Mouse (Mus musculus) C2C12 (cell line): Measurements from ENCODE around the gene Adi1. TPM values are rescaled to one million over a fixed set of nuclear protein-coding genes. Genes with fewer than 3 reads are reported as not detected.

Experiments used
- H3K27me3 ChIP-seq: one replicate; pipeline ENCODE4 v1.6.1; 2011; ENCODE audit not compliant: control insufficient read depth, insufficient read depth, insufficient read length
- H3K36me3 ChIP-seq: one replicate; pipeline ENCODE4 v1.6.1; 2011; ENCODE audit not compliant: control insufficient read depth, insufficient read depth
- H3K4me3 ChIP-seq: one replicate; pipeline ENCODE4 v1.5.1; 2011; ENCODE audit warnings: mild to moderate bottlenecking, control low read depth; ENCODE audit not compliant: poor library complexity, insufficient read depth, severe bottlenecking
- H3K79me2 ChIP-seq: one replicate; pipeline ENCODE4 v1.6.1; 2011; ENCODE audit not compliant: control insufficient read depth, insufficient read depth
- H3K79me3 ChIP-seq: one replicate; pipeline ENCODE4 v1.6.1; 2011; ENCODE audit warnings: low read depth, control low read depth
- H3ac ChIP-seq: one replicate; pipeline ENCODE3; 2011; ENCODE audit warnings: low read depth; ENCODE audit not compliant: control insufficient read depth, insufficient read length
- CEBPB ChIP-seq: IDR thresholded peaks from one replicate; pipeline ENCODE4 v1.6.1; 2011; ENCODE audit warnings: low read depth, mild to moderate bottlenecking, control low read depth, moderate library complexity
- CTCF ChIP-seq: IDR thresholded peaks from one replicate; pipeline ENCODE4 v1.5.1; 2011; ENCODE audit not compliant: control insufficient read depth, insufficient read depth, insufficient read length
- FOSL1 ChIP-seq: IDR thresholded peaks from one replicate; pipeline ENCODE4 v1.8.0; 2011; ENCODE audit warnings: mild to moderate bottlenecking, low read length; ENCODE audit not compliant: poor library complexity, insufficient read depth, severe bottlenecking
- MAX ChIP-seq: IDR thresholded peaks from one replicate; pipeline ENCODE4 v1.6.1; 2011; ENCODE audit warnings: mild to moderate bottlenecking, control low read depth
- MYOD1 ChIP-seq: IDR thresholded peaks from one replicate; pipeline ENCODE4 v1.6.1; 2011; ENCODE audit warnings: low read depth; ENCODE audit not compliant: control insufficient read depth, insufficient read length
- MYOG ChIP-seq: IDR thresholded peaks from one replicate; pipeline ENCODE4 v1.6.1; 2011; ENCODE audit not compliant: control insufficient read depth, insufficient read length; ENCODE audit errors: extremely low read depth
- USF1 ChIP-seq: IDR thresholded peaks from one replicate; pipeline ENCODE4 v1.6.1; 2011; ENCODE audit warnings: low read depth, mild to moderate bottlenecking, control low read depth, moderate library complexity
- microRNA-seq: library from miRNA; unstranded; fragments of <30 nt; microRNA quantifications from one replicate; pipeline ENCODE4, GENCODE M21; 2019; ENCODE audit warnings: borderline microRNAs expressed
- polyA plus RNA-seq: library from polyadenylated mRNA; unstranded; fragments of >200 nt; fragmentation: generic; extraction: Trizol; gene quantifications from one replicate; pipeline ENCODE4 v1.2.1, GENCODE M21; 2012; ENCODE audit warnings: missing spikeins

Gene Adi1
- polyA plus RNA-seq, 1 experiment, result 13.3 TPM

- H3K27me3 ChIP-seq, result no peaks in the 10 kb centered on the region
- no peaks in the 10 kb centered on the region for H3K79me3 ChIP-seq
- TF ChIP-seq MYOG, result no peak
- TF ChIP-seq FOSL1, result no peak
- TF ChIP-seq USF1, result no peak
- no peak for TF ChIP-seq CTCF
- TF ChIP-seq CEBPB, result no peak
- TF ChIP-seq MYOD1, result no peak
- no peak for TF ChIP-seq MAX
- H3ac ChIP-seq, result no peak overlapping the region
- H3K4me3 ChIP-seq, result no peak overlapping the region
- H3K79me2 ChIP-seq, result no peaks in the 10 kb centered on the region
- no peaks in the 10 kb centered on the region for H3K36me3 ChIP-seq
Measured at GRCm38 (mm10) chr12:28724366-28724765, 49.3 kb downstream of the Adi1 start.

- no peaks in the 10 kb centered on the region for H3K79me3 ChIP-seq
- H3K79me2 ChIP-seq, result no peaks in the 10 kb centered on the region
- H3K36me3 ChIP-seq, result no peaks in the 10 kb centered on the region
- H3K27me3 ChIP-seq, result no peaks in the 10 kb centered on the region
- no peak overlapping the region for H3K4me3 ChIP-seq
- H3ac ChIP-seq, result no peak overlapping the region
- TF ChIP-seq MAX, result no peak
- TF ChIP-seq CEBPB, result no peak
- no peak for TF ChIP-seq USF1
- TF ChIP-seq CTCF, result no peak
- TF ChIP-seq MYOG, result no peak
- no peak for TF ChIP-seq FOSL1
- TF ChIP-seq MYOD1, result no peak
Measured at GRCm38 (mm10) chr12:28726204-28726603, 51.2 kb downstream of the Adi1 start.

GRCm38 (mm10) chr12:28727061-28727460 is 52.0 kb downstream of the Adi1 start:
- no peaks in the 10 kb centered on the region for H3K79me2 ChIP-seq
- H3K79me3 ChIP-seq, result no peaks in the 10 kb centered on the region
- no peaks in the 10 kb centered on the region for H3K27me3 ChIP-seq
- no peak overlapping the region for H3K4me3 ChIP-seq
- H3ac ChIP-seq, result no peak overlapping the region
- H3K36me3 ChIP-seq, result no peaks in the 10 kb centered on the region
- no peak for TF ChIP-seq CTCF
- no peak for TF ChIP-seq MYOG
- no peak for TF ChIP-seq USF1
- no peak for TF ChIP-seq CEBPB
- no peak for TF ChIP-seq MYOD1
- TF ChIP-seq FOSL1, result no peak

Small RNA genes within 50 kb of the gene (microRNA-seq; reads per million reads assigned to microRNA genes)
- gene Mir6937, result not detected

Other genes with a start within 250 kb of the Adi1 start
- not detected for gene Dcdc2c, start 122.8 kb upstream of the Adi1 start, polyA plus RNA-seq
- gene Allc, start 92.7 kb upstream of the Adi1 start, polyA plus RNA-seq, result not detected
- not detected for gene Colec11, start 51.9 kb upstream of the Adi1 start, polyA plus RNA-seq
- gene Rps7, start 39.3 kb upstream of the Adi1 start, polyA plus RNA-seq, result 895 TPM
- 12.9 TPM for gene Rnaseh1, start 25.6 kb upstream of the Adi1 start, polyA plus RNA-seq
- 14.6 TPM for gene Trappc12, start 75.2 kb downstream of the Adi1 start, polyA plus RNA-seq
- 22.7 TPM for gene Eipr1, start 76.6 kb downstream of the Adi1 start, polyA plus RNA-seq